Mouse (Mus musculus) spleen, adult 2 months (tissue): Measurements from ENCODE around the gene Prmt1.

Experiments used
- CTCF ChIP-seq: fragments of 200-500 bp; IDR thresholded peaks from 2 replicates; pipeline ENCODE4 v1.5.1; 2011; ENCODE audit warnings: mild to moderate bottlenecking, inconsistent platforms; ENCODE audit not compliant: insufficient read depth, insufficient read length, insufficient replicate concordance; ENCODE audit errors: extremely low read depth
- POLR2A ChIP-seq: fragments of 200-500 bp; IDR thresholded peaks from 2 replicates; pipeline ENCODE4 v1.6.1; 2011; ENCODE audit warnings: low read depth, low read length, inconsistent platforms

DNA sequence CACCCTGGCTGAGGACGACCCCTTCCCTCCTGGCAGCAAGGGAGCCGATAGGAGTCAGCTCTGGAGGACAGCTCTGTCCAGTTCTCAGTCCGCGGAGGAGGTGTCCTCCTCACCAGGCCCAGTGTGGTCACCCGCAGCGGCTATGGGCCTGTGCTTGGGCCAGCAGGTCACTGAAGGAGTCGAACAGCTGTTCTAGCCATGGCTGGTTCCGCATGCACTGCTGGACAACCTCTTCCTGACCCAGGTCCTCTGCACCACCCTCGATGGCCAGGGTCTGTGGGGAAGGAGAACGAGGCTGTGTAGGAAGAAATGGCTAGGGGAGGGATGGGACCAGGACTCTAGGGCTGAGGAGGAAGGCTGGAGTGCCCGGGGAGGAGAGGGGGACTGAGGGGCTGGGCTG, 42.0 kb upstream of the Prmt1 start:
- TF ChIP-seq CTCF: no peak
- no peak for TF ChIP-seq POLR2A
